ENCODE assay signal across 8 mouse cellular contexts in genomic region chr6:124542284-124542683, GRCm38 (mm10). TPM values are rescaled to one million over a fixed set of nuclear protein-coding genes. Genes with fewer than 3 reads are reported as not detected.
A peak's percentile ranks its signal among the peaks of the same experiment; 100 is the strongest.
DNase-seq lines count a peak whose midpoint lies in the region; ATAC-seq lines count a peak whose summit lies in the region.
"Not testable (repeated sequence)": the region's sequence is repeated elsewhere in the genome, so short reads cannot be mapped to it uniquely, and the experiment has no call there.

C1s1 (minus strand) TSS chr6:124542359.

- not testable (repeated sequence) for H3K27ac ChIP-seq in embryonic facial prominence, embryonic 12.5 days; kidney, embryonic 15.5 days; limb, embryonic 11.5 days (replicated peaks; ENCODE audit: low read depth, low read length); midbrain, embryonic 11.5 days (ENCODE audit: low read depth, low read length); stomach, embryonic 15.5 days

- H3K9ac ChIP-seq in embryonic facial prominence, embryonic 12.5 days; kidney, embryonic 15.5 days; limb, embryonic 11.5 days (ENCODE audit: low read length); midbrain, embryonic 11.5 days (ENCODE audit: low read length); stomach, embryonic 15.5 days: not testable (repeated sequence)

- not testable (repeated sequence) for H3K4me2 ChIP-seq in embryonic facial prominence, embryonic 12.5 days (replicated peaks); kidney, embryonic 15.5 days; limb, embryonic 11.5 days (ENCODE audit: low read depth, severe bottlenecking); midbrain, embryonic 11.5 days; stomach, embryonic 15.5 days

- peak; percentile 11 to 15 for DNase-seq in B cell, adult 2 months
- peak; percentile 52 for DNase-seq in brain, adult 2 months (ENCODE audit: low read depth, low spot score)
- peak; percentile 68 for DNase-seq in heart, adult 8-10 months (ENCODE audit: low spot score)
- peak; percentile 42 for DNase-seq in limb, embryonic 11.5 days (ENCODE audit: low spot score)
- DNase-seq in midbrain, embryonic 11.5 days (ENCODE audit: low spot score, missing footprints): peak; percentile 91

- 0 out of 2 replicates have a peak, but pooled peaks have one; percentile 35 for ATAC-seq in embryonic facial prominence, embryonic 12.5 days (ENCODE audit: insufficient number of reproducible peaks, insufficient read depth, low FRiP score, low TSS enrichment)
- peak; percentile 90 for ATAC-seq in kidney, embryonic 15.5 days (replicated peaks; ENCODE audit: low FRiP score)
- ATAC-seq in limb, embryonic 11.5 days (ENCODE audit: insufficient number of reproducible peaks, low FRiP score, low TSS enrichment, low read depth); midbrain, embryonic 11.5 days (ENCODE audit: low FRiP score): not testable (repeated sequence)
- ATAC-seq in stomach, embryonic 15.5 days (ENCODE audit: insufficient read depth, low FRiP score, low read depth): 0 out of 2 replicates have a peak, but pooled peaks have one; percentile 39

- not testable (repeated sequence) for H3K27me3 ChIP-seq in embryonic facial prominence, embryonic 12.5 days; kidney, embryonic 15.5 days; limb, embryonic 11.5 days (ENCODE audit: control insufficient read depth, insufficient read depth, low read length); midbrain, embryonic 11.5 days (ENCODE audit: control insufficient read depth, insufficient read depth, low read length); stomach, embryonic 15.5 days (replicated peaks)

- not testable (repeated sequence) for H3K36me3 ChIP-seq in embryonic facial prominence, embryonic 12.5 days; kidney, embryonic 15.5 days; limb, embryonic 11.5 days (ENCODE audit: control insufficient read depth, insufficient read depth, low read length); midbrain, embryonic 11.5 days (ENCODE audit: control insufficient read depth, insufficient read depth, low read length); stomach, embryonic 15.5 days

- H3K4me1 ChIP-seq in embryonic facial prominence, embryonic 12.5 days; kidney, embryonic 15.5 days; limb, embryonic 11.5 days (ENCODE audit: control insufficient read depth, insufficient read depth, low read length); midbrain, embryonic 11.5 days (ENCODE audit: control insufficient read depth, insufficient read depth, low read length); stomach, embryonic 15.5 days: not testable (repeated sequence)

- WGBS in embryonic facial prominence, embryonic 12.5 days: 6% methylated on average over 1 of the region's 1 CpGs
- 0% methylated on average over 1 of the region's 1 CpGs for WGBS in kidney, embryonic 15.5 days
- 6% methylated on average over 1 of the region's 1 CpGs for WGBS in limb, embryonic 11.5 days
- WGBS in midbrain, embryonic 11.5 days: 6% methylated on average over 1 of the region's 1 CpGs
- 3% methylated on average over 1 of the region's 1 CpGs for WGBS in stomach, embryonic 15.5 days

- H3K9me3 ChIP-seq in embryonic facial prominence, embryonic 12.5 days; kidney, embryonic 15.5 days (replicated peaks); limb, embryonic 11.5 days (ENCODE audit: control insufficient read depth, low read length); midbrain, embryonic 11.5 days (ENCODE audit: control insufficient read depth, low read length); stomach, embryonic 15.5 days: not testable (repeated sequence)

- not testable (repeated sequence) for H3K4me3 ChIP-seq in embryonic facial prominence, embryonic 12.5 days; kidney, embryonic 15.5 days (replicated peaks); limb, embryonic 11.5 days (ENCODE audit: low read depth, low read length); midbrain, embryonic 11.5 days (ENCODE audit: low read depth, low read length); stomach, embryonic 15.5 days (replicated peaks)

RNA-seq across cellular contexts. Expression of gene C1s1, which starts in this region (rescaled TPM):
- 1.1 and 1.4 TPM in 2 replicates for polyA plus RNA-seq in embryonic facial prominence, embryonic 12.5 days (2016; fragmentation: Nextera tagmentation; extraction: Ambion mirVana)
- 10 to 100 TPM; 21.5 to 26.8 (median 24.0) TPM for total RNA-seq in heart, adult 8-10 months (2022)
- 21.8 and 23.1 TPM in 2 replicates for polyA plus RNA-seq in kidney, embryonic 15.5 days (2015; fragmentation: Nextera tagmentation; extraction: Ambion mirVana)
- polyA plus RNA-seq in limb, embryonic 11.5 days (2014; fragmentation: Nextera tagmentation; extraction: Ambion mirVana): 0.41 and 0.50 TPM in 2 replicates
- polyA plus RNA-seq in midbrain, embryonic 11.5 days (2014; fragmentation: Nextera tagmentation; extraction: Ambion mirVana): 0.25 and 0.44 TPM in 2 replicates
- polyA plus RNA-seq in stomach, embryonic 15.5 days (2015; fragmentation: Nextera tagmentation; extraction: Ambion mirVana): 5.6 and 9.9 TPM in 2 replicates

Comparison
In these comparisons a context has a peak if more than half of its experiments do, and no peak if none do; other contexts are left out.
1. Peak in DNase-seq in limb, embryonic 11.5 days; RNA of the gene not detected or under 1 TPM.
2. Peak in DNase-seq in midbrain, embryonic 11.5 days; RNA of the gene not detected or under 1 TPM.
3. DNase-seq: peak in every context shown above with its lines; median percentile 91 in midbrain, embryonic 11.5 days; 68 in heart, adult 8-10 months; 52 in brain, adult 2 months; 42 in limb, embryonic 11.5 days; 13 in B cell, adult 2 months.